Mouse (Mus musculus) embryo, embryonic 10.5 days (tissue): ENCODE data around the gene Cntnap2.

Experiments used
- DNase-seq: peaks from one replicate; pipeline ENCODE4 v3.0.0-alpha.2; 2015; ENCODE audit warnings: low spot score

The Cntnap2 gene

DNA sequence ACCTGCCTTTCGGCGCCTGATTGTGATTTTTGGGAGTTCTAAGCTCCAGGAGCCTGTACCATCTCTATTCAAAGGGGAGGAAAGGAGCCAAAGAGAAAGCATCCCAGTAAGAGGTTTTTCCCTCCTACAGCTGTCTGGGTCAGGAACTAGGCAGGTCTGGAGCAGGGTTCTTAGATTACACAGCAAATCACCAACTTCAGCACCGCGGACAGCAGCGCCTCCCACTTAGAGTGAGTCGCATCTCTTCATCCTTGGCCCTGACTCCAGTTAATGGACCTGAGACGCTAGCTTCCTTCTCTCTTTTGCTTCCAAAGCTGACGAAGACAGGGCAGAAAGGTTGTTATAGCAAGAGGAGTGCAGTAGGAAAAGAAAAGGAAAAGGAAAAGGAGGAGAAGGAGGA is at the start of gene Cntnap2:
Cntnap2 (plus strand) TSS at position 267 of the 400 bp plus-strand sequence.
- peak; percentile 89 for DNase-seq

DNA sequence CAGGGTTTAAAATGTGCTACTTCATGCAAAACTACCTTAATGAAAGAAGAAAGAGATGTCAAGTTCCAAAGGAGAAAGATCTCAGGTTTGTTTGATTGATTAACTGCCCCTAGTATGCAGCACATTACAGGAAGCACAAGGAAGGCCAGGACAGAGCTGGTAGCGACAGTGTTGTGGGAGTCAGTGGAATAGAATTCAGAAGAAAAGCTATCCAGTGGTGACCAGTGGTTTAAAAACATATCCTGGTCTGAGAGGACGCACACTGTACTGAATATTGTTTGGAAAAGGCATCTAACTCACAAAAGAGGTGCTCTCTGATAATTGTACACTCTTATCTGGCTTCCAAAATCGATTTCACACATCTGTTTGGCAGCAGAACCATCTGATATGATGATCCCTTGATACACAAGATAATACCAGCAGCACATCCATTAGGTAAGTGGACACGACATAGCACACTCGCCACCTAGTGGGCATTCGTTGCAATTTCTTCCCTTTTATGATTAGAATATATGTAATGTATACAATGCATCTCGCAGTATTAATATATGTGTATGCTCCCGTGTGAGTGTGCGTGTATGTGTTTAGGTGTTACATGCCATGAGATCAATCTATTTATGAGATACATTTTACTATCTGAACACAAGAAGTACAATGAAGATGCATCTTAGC is 33.0 kb upstream of the Cntnap2 start:
- peak; percentile 77 for DNase-seq

- no peak for DNase-seq
These were observed 19.7 kb upstream of the Cntnap2 start for GRCm38 (mm10) chr6:45039454-45039853.

- peak; percentile 64 for DNase-seq
These were observed 657 bp downstream of the Cntnap2 start for GRCm38 (mm10) chr6:45059556-45060471.

DNA sequence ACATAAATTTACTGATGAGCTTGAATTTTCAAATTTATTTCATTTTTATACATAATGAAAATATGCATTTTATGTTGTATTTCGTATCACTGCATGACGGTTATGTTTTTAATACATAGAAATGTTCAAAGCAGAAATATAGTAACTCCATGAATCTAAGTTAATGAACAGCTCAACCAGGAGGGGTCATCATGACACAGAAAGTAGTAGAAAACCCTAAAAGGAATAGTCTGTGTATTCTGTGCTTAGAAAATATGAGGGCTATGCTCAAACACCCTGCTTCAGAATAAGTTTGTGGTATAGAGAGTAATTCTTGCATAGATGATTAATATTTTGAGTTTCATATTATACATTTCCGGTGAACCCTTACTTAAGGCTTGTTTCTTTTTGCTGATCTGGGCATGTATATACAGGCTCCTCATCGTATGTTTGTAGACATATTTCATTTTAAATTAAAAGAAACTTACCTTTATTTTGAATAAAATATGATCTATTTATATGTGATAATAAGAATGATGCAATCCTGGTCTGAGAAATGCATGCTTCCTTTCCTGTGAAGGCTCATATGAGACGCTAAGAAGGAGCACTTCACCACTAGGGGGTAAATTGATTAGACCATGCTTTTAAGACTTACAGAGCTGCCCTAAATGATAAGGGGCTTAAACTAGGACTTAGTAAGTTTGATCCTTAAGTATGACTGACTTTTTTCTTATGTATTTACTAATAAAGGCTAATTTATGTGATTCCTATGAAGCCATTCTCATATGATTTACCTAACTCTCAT is 3.2 kb downstream of the Cntnap2 start:
- DNase-seq, result no peak

DNA sequence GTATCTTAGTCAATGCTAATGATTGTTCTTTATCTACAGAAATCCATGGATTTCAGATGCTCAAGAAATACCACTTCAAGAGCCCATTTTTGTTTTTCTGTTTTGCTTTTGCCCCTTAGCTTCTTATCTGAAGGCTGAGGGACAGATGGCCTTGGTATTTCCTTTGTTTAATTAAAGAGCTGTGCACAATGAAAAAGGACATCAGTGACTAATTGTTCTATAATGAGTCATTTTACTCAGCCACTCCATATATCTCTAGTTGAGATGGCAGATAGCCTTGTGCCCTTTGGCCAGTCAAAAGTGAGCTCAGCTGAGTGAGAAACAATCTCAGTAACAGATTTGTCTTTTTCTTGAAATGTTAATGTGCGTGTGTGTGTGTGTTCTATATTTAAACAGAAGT is 29.1 kb downstream of the Cntnap2 start:
- DNase-seq, result peak; percentile 1

DNA sequence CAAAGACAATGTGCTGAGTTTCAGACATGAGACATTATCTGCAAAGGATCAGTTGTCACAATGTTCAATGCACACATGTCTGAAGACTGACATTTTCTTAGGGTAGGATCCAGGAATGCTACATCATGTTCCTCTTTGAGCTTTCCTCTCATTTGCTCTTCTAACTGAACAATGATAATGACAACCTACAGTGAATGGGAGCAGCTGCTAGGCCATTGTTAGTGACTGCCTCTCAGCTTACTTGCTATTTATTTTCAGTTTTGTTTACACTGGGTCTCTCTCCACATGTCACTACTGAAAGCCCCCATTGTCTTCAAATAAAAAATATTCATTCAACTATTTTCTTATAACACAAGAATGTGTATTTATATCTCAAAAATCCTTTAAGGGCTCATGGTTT is 54.5 kb downstream of the Cntnap2 start:
- DNase-seq, result peak; percentile 0

DNA sequence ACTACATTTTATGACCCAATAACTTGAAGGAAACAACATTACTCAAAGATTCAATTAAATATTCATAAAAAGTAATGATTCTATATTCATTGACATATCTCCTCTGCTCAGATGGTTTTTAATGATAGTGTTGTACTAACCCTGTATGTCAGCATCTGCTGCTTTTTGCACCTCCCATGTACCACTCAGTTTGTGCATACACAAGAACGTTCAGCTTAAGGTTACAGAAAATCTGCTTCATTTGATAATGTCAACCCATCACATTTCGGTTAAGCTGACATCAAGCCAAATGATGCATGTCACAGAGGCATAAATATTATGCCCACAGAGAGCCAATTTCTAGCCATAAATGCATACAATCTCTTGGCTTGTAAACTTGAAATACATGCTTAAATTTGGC is 85.7 kb downstream of the Cntnap2 start:
- DNase-seq, result no peak

DNA sequence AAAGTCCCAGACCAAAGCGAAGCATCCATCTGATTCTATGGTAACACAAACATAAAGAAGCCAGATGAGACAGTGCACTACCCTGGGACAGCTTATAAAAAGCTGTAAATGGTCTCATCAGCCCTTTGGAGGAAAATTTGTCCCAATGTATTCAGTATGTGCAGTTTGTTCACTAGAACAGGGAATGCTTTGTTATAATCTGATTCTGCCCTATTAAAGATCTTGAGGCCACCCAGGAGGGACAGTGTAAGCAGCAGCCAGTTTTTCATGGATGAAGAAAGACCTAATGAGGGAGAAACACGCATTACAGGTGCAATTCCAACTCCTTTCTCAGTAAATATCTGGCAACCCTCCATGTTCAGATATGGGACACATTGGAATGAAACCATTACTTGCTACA is 145.9 kb downstream of the Cntnap2 start:
- no peak for DNase-seq

DNA sequence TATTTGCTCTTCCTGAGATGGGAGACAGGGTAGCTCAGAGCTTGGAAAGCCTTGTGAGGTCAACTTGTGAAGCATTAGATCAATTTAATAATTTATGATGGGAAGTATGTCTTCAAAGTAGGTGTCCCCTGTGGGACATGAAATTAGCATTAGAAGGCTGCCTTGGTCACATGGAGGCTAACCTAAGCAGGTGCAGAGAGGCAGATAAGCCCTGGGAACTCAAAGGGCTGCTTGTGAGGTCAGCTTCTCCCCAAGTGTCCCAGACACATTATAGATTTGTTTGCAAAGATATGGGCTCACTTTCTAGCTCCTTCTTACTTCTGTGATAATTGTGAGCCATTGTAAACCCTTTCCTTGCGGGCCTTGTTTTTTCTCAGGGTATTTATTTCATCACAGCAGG is 155.2 kb downstream of the Cntnap2 start:
- no peak for DNase-seq

DNA sequence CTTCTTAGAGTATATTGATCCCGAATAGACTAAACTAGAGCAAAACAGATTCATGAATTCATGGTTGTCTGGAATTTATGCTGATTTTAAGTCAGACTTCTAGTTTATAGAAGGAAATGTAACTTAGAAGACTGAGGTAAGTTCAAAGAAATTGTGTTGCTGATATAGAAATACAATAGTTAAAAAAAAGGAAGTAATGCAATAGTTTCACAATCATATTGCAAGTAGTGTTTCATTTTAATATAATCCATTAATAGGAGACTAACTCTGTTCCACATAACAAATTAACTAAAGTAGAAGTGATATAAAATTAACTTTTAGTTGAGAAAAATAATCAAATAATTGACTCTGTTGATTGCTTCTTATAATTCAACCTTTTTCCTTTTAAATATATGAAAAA is 169.8 kb downstream of the Cntnap2 start:
- no peak for DNase-seq

DNA sequence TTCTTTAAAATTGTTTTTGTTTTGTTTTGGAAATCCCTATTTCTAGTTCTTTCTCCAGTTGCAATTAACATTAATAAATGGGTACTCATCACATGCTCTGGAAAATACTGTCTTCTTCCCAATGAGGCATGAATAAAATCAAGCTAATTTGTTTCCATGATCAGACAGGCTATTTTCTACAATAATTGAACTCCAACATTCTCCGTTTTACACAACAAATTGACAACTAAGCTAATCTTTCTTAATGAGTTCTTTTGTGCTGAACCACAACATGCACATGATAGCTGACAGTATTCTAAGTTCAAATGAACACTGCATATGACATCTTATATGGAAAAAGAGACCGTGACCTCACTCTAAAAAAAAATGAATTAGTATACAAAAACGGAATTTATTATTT is 173.4 kb downstream of the Cntnap2 start:
- DNase-seq, result no peak

DNA sequence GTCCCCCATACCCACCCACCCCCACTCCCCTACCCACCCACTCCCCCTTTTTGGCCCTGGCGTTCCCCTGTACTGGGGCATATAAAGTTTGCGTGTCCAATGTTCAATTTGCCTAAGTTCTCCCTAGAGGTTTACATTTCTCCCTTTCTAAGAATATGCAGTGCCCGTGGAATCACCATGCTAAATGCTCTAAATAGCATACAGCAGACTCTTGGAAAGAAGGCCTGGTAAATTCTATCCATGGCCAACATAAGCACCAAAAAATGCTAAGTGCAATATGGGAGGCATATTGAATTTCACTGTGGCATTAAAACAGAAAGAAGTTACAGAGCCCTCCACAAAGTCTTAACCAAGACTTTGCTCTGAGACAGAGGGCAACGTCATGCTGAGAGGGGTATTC is 177.4 kb downstream of the Cntnap2 start:
- no peak for DNase-seq

DNA sequence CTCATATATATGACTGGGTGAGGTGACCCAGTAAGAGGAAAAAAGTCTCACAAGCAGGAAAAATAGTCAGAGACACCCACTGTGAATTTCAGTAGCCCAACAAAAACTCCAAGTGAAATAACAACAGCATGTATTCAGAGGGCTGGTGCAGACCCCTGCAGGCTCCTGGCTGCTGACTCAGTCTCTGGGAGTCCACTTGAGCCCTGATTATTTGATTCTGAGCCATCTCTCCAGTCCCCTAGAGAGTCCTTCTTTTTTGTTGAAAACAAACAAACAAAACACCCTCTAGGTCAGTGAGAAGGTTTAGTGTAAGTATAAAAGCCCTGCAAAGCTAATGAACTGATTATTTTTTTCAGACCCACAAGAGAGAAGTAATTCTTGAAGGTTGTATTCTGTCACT is 179.0 kb downstream of the Cntnap2 start:
- DNase-seq, result no peak

DNA sequence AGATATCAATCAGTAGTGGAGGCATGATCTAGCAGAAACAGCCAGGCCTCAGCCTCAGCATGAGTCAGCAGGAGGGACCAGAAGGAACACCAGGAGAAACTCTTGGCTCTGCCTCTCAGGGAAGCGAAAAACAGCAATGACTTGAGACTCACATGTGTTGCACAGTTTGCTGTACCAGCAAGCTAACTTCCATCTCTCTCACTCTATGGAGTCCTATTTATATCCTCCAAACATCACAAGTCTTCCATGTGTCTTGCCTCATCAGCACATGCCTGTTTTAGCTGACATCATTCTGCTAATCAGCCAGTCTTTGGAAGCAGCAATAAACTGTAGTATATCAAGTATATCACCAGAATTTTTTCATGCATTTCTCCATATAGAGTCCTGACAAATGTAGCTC is 182.1 kb downstream of the Cntnap2 start:
- no peak for DNase-seq

DNA sequence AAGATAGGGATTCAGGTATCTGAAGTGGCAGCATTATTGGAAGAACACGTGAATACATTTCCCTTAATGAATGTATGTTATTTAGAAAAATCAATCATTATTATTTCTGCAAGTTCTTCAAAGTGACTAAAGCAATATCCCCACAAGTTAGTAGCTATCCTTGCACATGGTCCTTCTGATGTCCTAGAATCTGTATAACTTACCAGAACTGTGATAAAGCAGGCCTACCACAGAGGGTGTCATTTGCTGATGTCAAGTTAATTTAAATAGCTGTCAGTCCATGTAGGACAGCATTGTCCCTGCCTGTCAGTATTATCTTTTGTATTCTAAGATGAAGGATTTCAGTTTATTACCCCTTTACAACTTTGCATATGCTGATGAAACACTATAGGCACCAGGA is 185.5 kb downstream of the Cntnap2 start:
- no peak for DNase-seq

GRCm38 (mm10) chr6:45258047-45258446 is 198.9 kb downstream of the Cntnap2 start:
- DNase-seq, result no peak

- DNase-seq, result no peak
These were observed 212.4 kb downstream of the Cntnap2 start for GRCm38 (mm10) chr6:45271537-45271936.

GRCm38 (mm10) chr6:45273259-45273775 is 214.2 kb downstream of the Cntnap2 start:
- DNase-seq, result no peak

- no peak for DNase-seq
These were observed 231.0 kb downstream of the Cntnap2 start for GRCm38 (mm10) chr6:45290154-45290553.

DNA sequence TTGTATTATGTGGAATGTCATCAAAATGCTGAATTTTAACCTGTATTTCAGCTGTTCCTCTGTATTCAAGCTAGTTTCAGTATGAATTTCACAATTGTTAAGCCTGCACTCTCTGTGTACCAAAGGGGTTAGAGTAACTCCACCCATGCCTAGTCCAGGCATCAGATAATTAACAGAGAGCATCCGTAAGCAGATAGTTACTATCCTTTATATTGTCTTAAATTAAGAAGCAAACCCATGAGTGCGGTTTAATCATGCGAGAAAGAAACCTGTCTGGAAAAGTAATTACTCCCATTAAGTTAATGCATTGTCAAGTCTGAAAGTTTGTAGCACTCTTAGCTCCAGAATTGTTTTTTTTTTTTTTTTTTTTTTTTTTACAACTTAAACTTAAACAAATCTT is 258.3 kb downstream of the Cntnap2 start:
- no peak for DNase-seq

- peak; percentile 68 for DNase-seq
These were observed 264.3 kb downstream of the Cntnap2 start for GRCm38 (mm10) chr6:45323505-45323904.
